Mouse (Mus musculus) limb, embryonic 14.5 days (tissue): Measurements from ENCODE around the gene Phc3. TPM values are rescaled to one million over a fixed set of nuclear protein-coding genes. Genes with fewer than 3 reads are reported as not detected.

ENCODE experiments used
- ATAC-seq: fragments of 200-750 bp; cut with Nextera tagmentation; 2 replicates; pipeline ENCODE4 v1.8.0; 2017; ENCODE audit warnings: low read depth, moderate number of reproducible peaks, moderate TSS enrichment; ENCODE audit not compliant: low FRiP score
- DNase-seq: peaks from one replicate; pipeline ENCODE4 v3.0.0-alpha.2; 2015; ENCODE audit warnings: low spot score
- H3K27ac ChIP-seq: fragments of 300-500 bp; sonication (generic); replicated peaks from 2 replicates; pipeline ENCODE4 v1.5.1; 2014; ENCODE audit warnings: low read depth, mild to moderate bottlenecking, low read length, moderate library complexity, mixed read lengths
- H3K27me3 ChIP-seq: fragments of 300-500 bp; sonication (generic); 2 replicates; pipeline ENCODE4 v1.6.1; 2014; ENCODE audit warnings: low read length, mixed read lengths; ENCODE audit not compliant: control insufficient read depth, insufficient read depth
- H3K36me3 ChIP-seq: fragments of 300-500 bp; sonication (generic); 2 replicates; pipeline ENCODE4 v1.6.1; 2014; ENCODE audit warnings: mild to moderate bottlenecking, low read length, moderate library complexity, mixed read lengths; ENCODE audit not compliant: control insufficient read depth, insufficient read depth
- H3K4me1 ChIP-seq: fragments of 300-500 bp; sonication (generic); 2 replicates; pipeline ENCODE4 v1.6.1; 2014; ENCODE audit warnings: antibody characterized with exemption, low read length, mixed read lengths; ENCODE audit not compliant: control insufficient read depth, insufficient read depth
- H3K4me2 ChIP-seq: fragments of 300-500 bp; sonication (generic); replicated peaks from 2 replicates; pipeline ENCODE4 v1.6.1; 2014; ENCODE audit warnings: low read depth, mild to moderate bottlenecking, low read length, moderate library complexity; ENCODE audit not compliant: severe bottlenecking
- H3K4me3 ChIP-seq: fragments of 300-500 bp; sonication (generic); replicated peaks from 2 replicates; pipeline ENCODE4 v1.5.1; 2014; ENCODE audit warnings: low read length
- H3K9ac ChIP-seq: fragments of 300-500 bp; sonication (generic); 2 replicates; pipeline ENCODE4 v1.6.1; 2014; ENCODE audit warnings: mild to moderate bottlenecking, low read depth, low read length, moderate library complexity; ENCODE audit not compliant: severe bottlenecking
- H3K9me3 ChIP-seq: fragments of 300-500 bp; sonication (generic); 2 replicates; pipeline ENCODE4 v1.6.1; 2016; ENCODE audit warnings: low read length; ENCODE audit not compliant: control insufficient read depth
- POLR2A ChIP-seq: fragments of 200-500 bp; IDR thresholded peaks from 2 replicates; pipeline ENCODE4 v1.8.0; 2012; ENCODE audit warnings: inconsistent platforms, mild to moderate bottlenecking, moderate library complexity, borderline replicate concordance; ENCODE audit not compliant: insufficient read depth, insufficient read length; ENCODE audit errors: extremely low read depth
- WGBS: fragments of 180-500 bp; shearing (Covaris S2); extraction: QIAGEN DNeasy Blood & Tissue Kit; methylation state at CpG from one replicate; pipeline ENCODE4 v1.1.7; 2014; 5-methylcytosine and 5-hydroxymethylcytosine counted together
- polyA plus RNA-seq, 2 experiments: library from polyadenylated mRNA; depleted of rRNA in 1 of 2; stranded (reverse) in 1 of 2; unstranded in 1 of 2; fragments of >200 nt; fragmentation: Nextera tagmentation in 1 of 2; extraction: Ambion mirVana in 1 of 2; gene quantifications; 2 replicates each; pipeline versions ENCODE4 v1.2.1 to v1.2.3; 2012 to 2014

The Phc3 gene
- polyA plus RNA-seq (2012; rRNA removed) (16.9 and 22.3 TPM in 2 replicates), polyA plus RNA-seq (2014; fragmentation: Nextera tagmentation; extraction: Ambion mirVana) (7.9 and 8.2 TPM in 2 replicates)

DNA sequence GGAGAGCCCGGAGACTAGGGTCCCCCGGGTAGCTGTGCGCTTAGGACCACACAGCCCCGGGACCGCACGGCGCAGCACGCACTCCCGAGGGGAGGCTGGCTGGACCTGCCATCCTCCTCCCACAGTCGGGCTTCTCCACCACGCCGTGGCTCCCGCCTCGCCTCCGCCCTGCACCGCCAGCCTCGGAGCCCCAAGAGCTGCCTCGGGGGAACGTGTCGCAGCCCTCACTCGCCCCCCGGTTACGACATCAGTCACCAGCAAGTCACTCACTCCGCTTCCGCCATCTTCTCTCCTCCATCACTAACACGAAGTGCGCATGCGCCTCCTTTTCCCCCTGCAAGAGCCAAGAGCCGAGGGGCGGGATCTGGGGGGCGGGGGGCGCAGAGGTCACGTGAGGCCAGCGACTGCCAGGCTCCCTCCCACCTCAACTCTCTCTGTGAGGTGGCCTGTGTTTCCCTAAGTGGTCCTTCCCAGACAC lies at the start of gene Phc3:
Gene Phc3 (minus strand): TSS at position 312 of the 478 bp plus-strand sequence.
- Histone ChIP-seq H3K27ac (peak within 1 kb of the TSS; percentile 82), H3K9ac (peak within 1 kb of the TSS; percentile 95), H3K36me3 (peaks cover 16% of the 10 kb centered on the region), H3K27me3 (no peaks in the 10 kb centered on the region), H3K9me3 (no peaks in the 10 kb centered on the region), H3K4me1 (peaks cover 10% of the 10 kb centered on the region), H3K4me3 (peak within 1 kb of the TSS; percentile 99), H3K4me2 (peak within 1 kb of the TSS; percentile 70)
- ATAC-seq (peak; percentile 91), DNase-seq (peak; percentile 96)
- under 1% methylated on average over 28 of the region's 34 CpGs for WGBS
- 0 out of 2 replicates have a peak, but pooled peaks have one; percentile 38 for TF ChIP-seq POLR2A

DNA sequence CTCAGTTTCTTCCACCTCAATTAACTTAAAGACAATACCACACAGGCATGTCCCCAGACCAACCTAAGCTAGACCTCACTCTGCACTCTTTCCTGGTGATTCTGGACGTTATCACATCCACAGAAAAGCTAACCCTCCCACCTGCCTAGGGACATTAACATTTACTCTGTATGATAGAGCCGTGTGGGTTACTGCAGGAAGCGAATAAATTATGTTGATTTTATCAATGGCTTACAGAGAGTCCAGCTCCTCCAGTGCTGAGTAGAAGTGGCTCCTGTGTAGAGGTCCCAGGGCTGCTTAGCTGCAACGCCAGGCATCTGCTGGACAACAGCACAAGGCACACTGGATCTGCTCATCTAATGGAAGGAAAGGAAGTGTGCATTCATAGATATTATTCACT lies 48.4 kb upstream of the Phc3 start:
- no peak overlapping the region for H3K27ac ChIP-seq
- no peak overlapping the region for H3K4me3 ChIP-seq
- no peak for TF ChIP-seq POLR2A
- ATAC-seq = no peak
- no peak overlapping the region for H3K4me2 ChIP-seq
- 74% methylated on average over 4 of the region's 4 CpGs for WGBS
- H3K9ac ChIP-seq = no peak overlapping the region
- no peaks in the 10 kb centered on the region for H3K9me3 ChIP-seq
- peaks cover 24% of the 10 kb centered on the region for H3K4me1 ChIP-seq
- no peaks in the 10 kb centered on the region for H3K27me3 ChIP-seq
- H3K36me3 ChIP-seq = peaks cover 5% of the 10 kb centered on the region; the same call in 1 of the 2 replicates
- no peak for DNase-seq

DNA sequence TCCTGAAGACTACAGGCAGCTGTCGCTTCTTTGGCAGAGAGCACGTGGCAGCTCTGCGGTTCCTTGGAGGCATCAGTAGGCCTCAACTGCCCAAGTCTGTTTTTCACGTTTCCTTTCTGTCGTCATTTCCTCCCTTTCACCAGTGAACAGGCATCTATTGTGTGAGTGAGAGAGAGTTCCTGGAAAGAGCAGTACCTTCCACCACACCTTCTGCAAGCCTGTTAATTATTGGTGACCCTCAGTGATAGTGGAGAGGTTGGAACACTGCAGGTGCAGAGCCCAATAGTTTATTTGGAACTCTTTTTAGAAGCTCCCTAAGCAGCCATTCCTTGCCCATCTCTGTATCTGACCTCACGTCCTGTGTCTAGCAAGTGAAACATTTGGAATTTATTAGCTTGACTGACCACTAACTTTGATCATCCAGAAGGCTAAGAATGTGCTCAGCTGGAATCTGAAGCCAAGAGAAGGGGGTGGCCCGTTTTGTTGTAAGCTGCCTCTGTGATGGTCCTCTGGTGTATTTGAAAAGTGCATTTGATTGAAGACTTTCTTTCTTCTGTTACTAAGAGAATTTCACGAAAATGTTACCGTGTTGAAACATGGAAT lies 47.5 kb upstream of the Phc3 start:
- Histone ChIP-seq H3K4me3 (no peak overlapping the region), H3K36me3 (peaks cover 5% of the 10 kb centered on the region; the same call in 1 of the 2 replicates), H3K9me3 (no peaks in the 10 kb centered on the region), H3K4me1 (peaks cover 22% of the 10 kb centered on the region), H3K9ac (no peak overlapping the region), H3K27me3 (no peaks in the 10 kb centered on the region), H3K27ac (0 out of 2 replicates have a peak overlapping the region, but pooled peaks have one; percentile 3), H3K4me2 (no peak overlapping the region)
- TF ChIP-seq POLR2A = no peak
- WGBS = 35% methylated on average over 9 of the region's 9 CpGs
- DNase-seq = no peak
- no peak for ATAC-seq

DNA sequence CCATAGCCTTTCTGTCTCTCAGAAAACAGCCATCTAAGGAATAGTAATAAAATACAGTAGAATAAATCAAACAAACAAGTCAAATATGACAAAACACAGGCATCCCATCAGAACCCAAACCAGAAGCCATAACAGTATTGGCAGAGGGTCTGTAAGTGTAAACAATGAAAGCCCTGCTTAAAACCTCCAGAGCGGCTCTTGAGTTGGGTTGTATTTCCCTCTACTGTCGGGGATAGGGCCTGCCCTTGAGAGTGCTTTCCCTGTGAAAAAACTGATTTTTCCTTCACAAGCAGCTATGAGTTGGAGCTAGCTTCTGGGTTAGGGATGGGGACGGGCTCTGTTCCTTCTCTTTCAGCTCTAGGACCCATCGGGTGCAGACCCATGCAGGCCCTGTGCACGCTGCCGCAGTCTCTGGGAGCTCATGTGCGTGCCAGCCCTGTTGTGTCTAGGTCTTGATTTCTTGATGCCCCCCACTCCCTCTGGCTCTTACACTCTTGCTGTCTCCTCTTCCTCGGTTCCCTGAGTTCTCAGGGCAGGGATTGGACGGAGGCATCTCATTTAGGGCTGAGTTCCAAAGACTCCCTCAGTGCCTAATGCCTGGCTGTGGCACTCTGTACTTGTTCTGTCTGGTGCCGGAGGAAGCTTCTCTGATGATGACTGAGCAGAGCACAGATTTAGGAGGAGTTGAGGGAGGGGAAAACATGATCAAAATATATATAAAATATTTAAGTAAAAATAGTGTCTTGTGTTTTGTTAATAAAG lies 46.6 kb upstream of the Phc3 start:
- H3K36me3 ChIP-seq = peaks cover 5% of the 10 kb centered on the region; the same call in 1 of the 2 replicates
- H3K9me3 ChIP-seq = no peaks in the 10 kb centered on the region
- ATAC-seq (no peak), DNase-seq (no peak)
- 75% methylated on average over 10 of the region's 10 CpGs for whole genome bisulfite sequencing
- no peak overlapping the region for H3K9ac ChIP-seq
- no peak for TF ChIP-seq POLR2A
- H3K27me3 ChIP-seq = no peaks in the 10 kb centered on the region
- H3K4me1 ChIP-seq = peaks cover 22% of the 10 kb centered on the region
- no peak overlapping the region for H3K4me2 ChIP-seq
- no peak overlapping the region for H3K4me3 ChIP-seq
- no peak overlapping the region for H3K27ac ChIP-seq

DNA sequence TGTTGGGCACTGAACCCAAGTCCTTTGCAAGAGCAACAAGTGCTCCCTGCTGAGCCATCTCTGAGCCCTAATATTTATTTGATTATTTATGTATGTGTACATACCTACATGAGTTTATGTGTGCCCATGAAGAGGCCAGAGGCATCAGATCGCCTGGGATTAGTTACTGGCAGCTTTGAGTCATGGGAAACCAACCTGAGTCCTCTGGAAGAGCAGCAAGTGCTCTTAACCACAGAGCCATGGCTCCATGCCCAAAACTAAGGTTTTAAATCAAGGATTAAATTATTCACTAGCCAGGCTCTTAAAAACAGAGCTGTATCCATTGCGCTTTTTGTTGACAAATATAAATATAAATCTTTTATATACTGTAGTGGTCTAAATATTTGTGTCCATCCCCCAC lies 45.2 kb upstream of the Phc3 start:
- 61% methylated on average over 2 of the region's 2 CpGs for WGBS
- Histone ChIP-seq H3K27me3 (no peaks in the 10 kb centered on the region), H3K4me2 (no peak overlapping the region), H3K4me3 (no peak overlapping the region), H3K4me1 (peaks cover 22% of the 10 kb centered on the region), H3K9ac (no peak overlapping the region), H3K27ac (no peak overlapping the region), H3K9me3 (no peaks in the 10 kb centered on the region), H3K36me3 (no peaks in the 10 kb centered on the region)
- ATAC-seq = no peak
- TF ChIP-seq POLR2A = no peak
- no peak for DNase-seq
